Mouse (Mus musculus) ovary, postnatal 10 days (tissue): ENCODE results near the gene Cd72.

Experiments used
- DNase-seq: peaks from one replicate; pipeline ENCODE4 v3.0.0; 2022; ENCODE audit warnings: low spot score

Cd72 gene

GRCm38 (mm10) chr4:43478534-43478858 lies 24.1 kb upstream of the Cd72 start:
- no peak for DNase-seq

- DNase-seq: peak; percentile 61
These were observed 23.6 kb upstream of the Cd72 start for GRCm38 (mm10) chr4:43477857-43478533.

GRCm38 (mm10) chr4:43476604-43477003 lies 22.2 kb upstream of the Cd72 start:
- no peak for DNase-seq

- DNase-seq: no peak
These were observed 19.2 kb upstream of the Cd72 start for GRCm38 (mm10) chr4:43473636-43474035.

GRCm38 (mm10) chr4:43470301-43470700 lies 15.9 kb upstream of the Cd72 start:
- DNase-seq: no peak

- no peak for DNase-seq
These were observed 12.4 kb upstream of the Cd72 start for GRCm38 (mm10) chr4:43466872-43467271.

GRCm38 (mm10) chr4:43465935-43466334 lies 11.5 kb upstream of the Cd72 start:
- DNase-seq: no peak

GRCm38 (mm10) chr4:43463102-43463501 lies 8.7 kb upstream of the Cd72 start:
- DNase-seq: no peak

- DNase-seq: no peak
These were observed 2.7 kb upstream of the Cd72 start for GRCm38 (mm10) chr4:43457124-43457523.

GRCm38 (mm10) chr4:43456470-43456869 lies 2.0 kb upstream of the Cd72 start:
- DNase-seq: no peak

- no peak for DNase-seq
These were observed 1.0 kb downstream of the Cd72 start for GRCm38 (mm10) chr4:43453413-43453812.

- no peak for DNase-seq
These were observed 2.1 kb downstream of the Cd72 start for GRCm38 (mm10) chr4:43452315-43452714.

- no peak for DNase-seq
These were observed 5.9 kb downstream of the Cd72 start for GRCm38 (mm10) chr4:43448554-43448953.

GRCm38 (mm10) chr4:43447251-43447650 lies 7.2 kb downstream of the Cd72 start:
- DNase-seq: no peak

GRCm38 (mm10) chr4:43443511-43443910 lies 10.9 kb downstream of the Cd72 start:
- no peak for DNase-seq

GRCm38 (mm10) chr4:43442456-43443361 lies 11.7 kb downstream of the Cd72 start:
- DNase-seq: no peak

- peak; percentile 99 for DNase-seq
These were observed 12.4 kb downstream of the Cd72 start for GRCm38 (mm10) chr4:43442044-43442443.

GRCm38 (mm10) chr4:43441639-43442038 lies 12.8 kb downstream of the Cd72 start, which contains the start of gene Tesk1:
Gene Tesk1, plus strand, starts transcription at chr4:43441939.
- DNase-seq: no peak

GRCm38 (mm10) chr4:43432832-43433231 lies 21.6 kb downstream of the Cd72 start:
- no peak for DNase-seq

- no peak for DNase-seq
These were observed 22.7 kb downstream of the Cd72 start for GRCm38 (mm10) chr4:43431690-43432089.

GRCm38 (mm10) chr4:43428946-43429345 lies 25.5 kb downstream of the Cd72 start, which contains the start of gene Fam166b:
Gene Fam166b, minus strand, starts transcription at chr4:43429134.
- no peak for DNase-seq

GRCm38 (mm10) chr4:43428180-43428861 lies 26.1 kb downstream of the Cd72 start:
- DNase-seq: no peak
